Mouse (Mus musculus) midbrain, embryonic 14.5 days (tissue): ENCODE results near the gene Trdn. TPM values are rescaled to one million over a fixed set of nuclear protein-coding genes. Genes with fewer than 3 reads are reported as not detected.

Experiments used
- ATAC-seq: fragments of 200-750 bp; cut with Nextera tagmentation; 2 replicates; pipeline ENCODE4 v1.8.0; 2017; ENCODE audit warnings: moderate number of reproducible peaks, moderate library complexity; ENCODE audit not compliant: low FRiP score, low TSS enrichment
- DNase-seq: peaks from one replicate; pipeline ENCODE4 v3.0.0-alpha.2; 2015
- H3K27ac ChIP-seq: fragments of 300-500 bp; sonication (generic); replicated peaks from 2 replicates; pipeline ENCODE4 v1.5.1; 2014; ENCODE audit warnings: mild to moderate bottlenecking, low read depth, low read length, moderate library complexity
- H3K27me3 ChIP-seq: fragments of 300-500 bp; sonication (generic); 2 replicates; pipeline ENCODE4 v1.6.1; 2014; ENCODE audit warnings: low read length, control low read depth, mixed read lengths; ENCODE audit not compliant: control insufficient read depth, insufficient read depth
- H3K36me3 ChIP-seq: fragments of 300-500 bp; sonication (generic); 2 replicates; pipeline ENCODE4 v1.6.1; 2014; ENCODE audit warnings: low read length, control low read depth; ENCODE audit not compliant: control insufficient read depth, insufficient read depth
- H3K4me1 ChIP-seq: fragments of 300-500 bp; sonication (generic); 2 replicates; pipeline ENCODE4 v1.6.1; 2014; ENCODE audit warnings: mild to moderate bottlenecking, antibody characterized with exemption, low read length, control low read depth; ENCODE audit not compliant: control insufficient read depth, insufficient read depth
- H3K4me2 ChIP-seq: fragments of 300-500 bp; sonication (generic); 2 replicates; pipeline ENCODE4 v1.6.1; 2014; ENCODE audit warnings: mild to moderate bottlenecking, low read length, moderate library complexity
- H3K4me3 ChIP-seq: fragments of 300-500 bp; sonication (generic); replicated peaks from 2 replicates; pipeline ENCODE4 v1.5.1; 2014; ENCODE audit warnings: low read depth, low read length
- H3K9ac ChIP-seq: fragments of 300-500 bp; sonication (generic); replicated peaks from 2 replicates; pipeline ENCODE4 v1.6.1; 2014; ENCODE audit warnings: mild to moderate bottlenecking, low read length, moderate library complexity
- H3K9me3 ChIP-seq: fragments of 300-500 bp; sonication (generic); 2 replicates; pipeline ENCODE4 v1.6.1; 2016; ENCODE audit warnings: low read length, control low read depth, mixed read lengths; ENCODE audit not compliant: control insufficient read depth
- WGBS: fragments of 180-500 bp; shearing (Covaris S2); extraction: QIAGEN DNeasy Blood & Tissue Kit; methylation state at CpG from one replicate; pipeline ENCODE4 v1.1.7; 2014; 5-methylcytosine and 5-hydroxymethylcytosine counted together
- polyA plus RNA-seq: library from polyadenylated mRNA; unstranded; fragments of >200 nt; fragmentation: Nextera tagmentation; extraction: Ambion mirVana; gene quantifications from 2 replicates; pipeline ENCODE4 v1.2.1, GENCODE M21; 2014

Trdn gene
- polyA plus RNA-seq: 0.34 TPM in 1 of 2 replicates, not detected in the other

DNA sequence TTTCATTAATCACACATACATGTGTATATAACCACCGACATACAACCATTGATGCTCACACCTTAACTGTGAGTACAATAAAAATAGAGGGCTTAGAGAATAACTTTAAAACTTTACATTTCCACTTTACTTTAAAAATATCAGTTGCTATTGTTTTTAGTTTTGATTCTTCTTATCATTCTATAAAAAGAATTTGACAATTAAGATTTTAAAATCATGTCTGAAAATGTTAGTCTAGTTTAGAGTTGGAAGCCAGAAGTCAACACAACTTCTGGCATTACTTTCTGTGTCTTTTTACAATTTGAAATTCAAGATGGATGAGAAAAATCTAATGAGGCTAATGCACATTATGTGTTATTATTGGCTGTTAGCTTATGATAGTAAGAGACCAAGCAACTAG, at the start of gene Trdn:
Gene Trdn, plus strand, starts transcription at position 301 of the 400 bp plus-strand sequence.
- Histone ChIP-seq H3K4me3 (no peak within 1 kb of the TSS), H3K9me3 (no peaks in the 10 kb centered on the region), H3K27me3 (no peaks in the 10 kb centered on the region), H3K9ac (no peak within 1 kb of the TSS), H3K36me3 (no peaks in the 10 kb centered on the region), H3K27ac (no peak within 1 kb of the TSS), H3K4me2 (no peak within 1 kb of the TSS), H3K4me1 (no peaks in the 10 kb centered on the region)
- DNase-seq: no peak
- WGBS: 83% methylated on average over 1 of the region's 1 CpGs
- no peak for ATAC-seq

GRCm38 (mm10) chr10:33060771-33061170, 19.6 kb upstream of the Trdn start:
- H3K27me3 ChIP-seq: no peaks in the 10 kb centered on the region
- H3K4me2 ChIP-seq: no peak overlapping the region
- no peak overlapping the region for H3K4me3 ChIP-seq
- H3K27ac ChIP-seq: no peak overlapping the region
- H3K9ac ChIP-seq: no peak overlapping the region
- ATAC-seq (no peak), DNase-seq (no peak)
- H3K9me3 ChIP-seq: no peaks in the 10 kb centered on the region
- 95% methylated on average over 1 of the region's 1 CpGs for WGBS
- no peaks in the 10 kb centered on the region for H3K4me1 ChIP-seq
- no peaks in the 10 kb centered on the region for H3K36me3 ChIP-seq

DNA sequence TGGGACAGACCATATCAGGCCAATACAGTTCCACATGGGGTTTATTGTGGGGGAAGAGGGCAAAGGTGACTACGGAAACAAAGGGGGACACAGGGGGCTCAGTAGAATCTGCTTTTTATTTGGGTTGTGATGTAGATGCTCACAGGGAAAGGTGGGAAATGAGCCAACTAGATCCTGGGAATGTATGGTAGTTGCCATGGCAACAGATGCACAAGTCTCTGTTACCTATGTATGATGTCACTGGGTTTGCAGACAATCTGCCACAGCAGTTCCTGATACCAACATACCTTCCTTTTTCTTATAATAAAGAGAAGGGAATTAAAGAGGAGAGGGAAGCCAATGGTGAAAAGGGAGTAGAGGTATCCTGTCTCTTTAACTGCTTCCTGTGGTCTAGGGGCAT, 14.8 kb upstream of the Trdn start:
- Histone ChIP-seq H3K4me1 (no peaks in the 10 kb centered on the region), H3K27me3 (no peaks in the 10 kb centered on the region), H3K4me2 (no peak overlapping the region), H3K9me3 (no peaks in the 10 kb centered on the region), H3K27ac (no peak overlapping the region), H3K36me3 (no peaks in the 10 kb centered on the region), H3K9ac (no peak overlapping the region), H3K4me3 (no peak overlapping the region)
- ATAC-seq (no peak), DNase-seq (peak; percentile 55)
- WGBS: 90% methylated on average over 1 of the region's 1 CpGs

GRCm38 (mm10) chr10:33073126-33073525, 7.2 kb upstream of the Trdn start:
- WGBS: 78% methylated on average over 3 of the region's 3 CpGs
- DNase-seq (no peak), ATAC-seq (no peak)
- Histone ChIP-seq H3K36me3 (no peaks in the 10 kb centered on the region), H3K4me3 (no peak overlapping the region), H3K9ac (no peak overlapping the region), H3K9me3 (no peaks in the 10 kb centered on the region), H3K4me1 (no peaks in the 10 kb centered on the region), H3K4me2 (no peak overlapping the region), H3K27me3 (no peaks in the 10 kb centered on the region), H3K27ac (no peak overlapping the region)

- 63% methylated on average over 2 of the region's 2 CpGs for WGBS
- no peaks in the 10 kb centered on the region for H3K27me3 ChIP-seq
- H3K4me3 ChIP-seq: no peak overlapping the region
- ATAC-seq (no peak), DNase-seq (no peak)
- no peaks in the 10 kb centered on the region for H3K9me3 ChIP-seq
- no peak overlapping the region for H3K27ac ChIP-seq
- H3K4me1 ChIP-seq: no peaks in the 10 kb centered on the region
- H3K36me3 ChIP-seq: no peaks in the 10 kb centered on the region
- H3K4me2 ChIP-seq: no peak overlapping the region
- H3K9ac ChIP-seq: no peak overlapping the region
Observed at GRCm38 (mm10) chr10:33082151-33082844, 1.9 kb downstream of the Trdn start.

DNA sequence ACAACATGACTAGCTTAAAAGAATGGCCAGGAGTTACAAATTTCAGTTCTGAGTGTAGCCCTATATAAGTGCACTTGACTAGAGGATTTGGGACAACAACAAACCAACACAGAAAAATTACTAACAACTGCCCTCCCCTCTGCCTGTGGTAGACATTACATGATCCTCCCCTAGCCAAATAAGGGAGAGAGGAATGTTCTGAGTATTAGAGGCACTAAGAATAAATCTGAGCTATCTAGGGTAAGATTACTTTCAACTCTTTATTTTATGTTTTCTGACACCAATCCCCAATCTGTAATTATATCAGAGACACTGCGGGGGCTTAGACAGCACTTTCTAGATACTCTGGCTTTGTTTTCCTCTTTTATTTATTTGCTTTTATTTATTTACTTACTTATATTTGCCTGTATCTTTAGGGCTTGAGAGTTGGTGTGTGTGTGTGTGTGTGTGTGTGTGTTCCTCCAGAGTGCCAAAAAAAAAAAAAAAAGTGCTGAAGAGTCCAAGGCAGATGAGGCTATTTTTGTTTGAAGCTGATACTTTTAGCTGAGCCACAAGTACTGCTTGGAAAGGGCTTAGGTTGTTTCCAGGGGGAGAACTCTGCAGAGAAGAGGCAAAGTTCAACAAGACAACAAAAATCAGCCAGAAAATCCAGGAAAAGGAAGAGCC, 2.7 kb downstream of the Trdn start:
- ATAC-seq (no peak), DNase-seq (no peak)
- no peaks in the 10 kb centered on the region for H3K36me3 ChIP-seq
- H3K4me3 ChIP-seq: no peak overlapping the region
- H3K27ac ChIP-seq: no peak overlapping the region
- no peak overlapping the region for H3K9ac ChIP-seq
- 95% methylated on average over 1 of the region's 1 CpGs for WGBS
- H3K27me3 ChIP-seq: no peaks in the 10 kb centered on the region
- H3K9me3 ChIP-seq: no peaks in the 10 kb centered on the region
- no peak overlapping the region for H3K4me2 ChIP-seq
- H3K4me1 ChIP-seq: no peaks in the 10 kb centered on the region

- Histone ChIP-seq H3K4me2 (no peak overlapping the region), H3K27me3 (no peaks in the 10 kb centered on the region), H3K9me3 (no peaks in the 10 kb centered on the region), H3K4me1 (no peaks in the 10 kb centered on the region), H3K9ac (no peak overlapping the region), H3K4me3 (no peak overlapping the region), H3K36me3 (no peaks in the 10 kb centered on the region), H3K27ac (0 out of 2 replicates have a peak overlapping the region, but pooled peaks have one; percentile 20)
- WGBS: 54% methylated on average over 5 of the region's 5 CpGs
- no peak for ATAC-seq
- DNase-seq: peak; percentile 58
Observed at GRCm38 (mm10) chr10:33083627-33084158, 3.3 kb downstream of the Trdn start.

DNA sequence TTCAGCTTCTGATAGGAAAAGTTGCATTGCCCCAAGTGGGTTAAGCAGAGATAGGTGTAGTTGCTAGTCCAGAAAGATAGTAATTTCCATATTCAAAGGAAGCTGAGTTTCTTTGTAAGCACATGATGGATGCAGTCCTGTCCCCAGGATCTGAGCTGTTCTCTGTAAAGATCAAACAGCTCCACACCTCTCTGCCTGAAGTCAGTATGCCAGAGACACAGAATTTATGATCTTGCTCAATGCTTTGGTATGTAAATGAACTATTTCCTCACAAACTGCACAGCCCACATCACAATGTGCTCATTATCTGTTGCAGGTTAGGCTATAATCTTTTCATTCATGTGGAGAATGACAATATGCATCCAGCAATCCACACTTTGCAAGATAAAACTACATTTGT, 8.0 kb downstream of the Trdn start:
- H3K36me3 ChIP-seq: no peaks in the 10 kb centered on the region
- H3K27ac ChIP-seq: no peak overlapping the region
- no peaks in the 10 kb centered on the region for H3K4me1 ChIP-seq
- no peak overlapping the region for H3K4me2 ChIP-seq
- DNase-seq: peak; percentile 23
- no peak overlapping the region for H3K4me3 ChIP-seq
- no peaks in the 10 kb centered on the region for H3K27me3 ChIP-seq
- H3K9me3 ChIP-seq: no peaks in the 10 kb centered on the region
- no peak overlapping the region for H3K9ac ChIP-seq
- peak; percentile 69; the same call in 1 of the 2 replicates for ATAC-seq

DNA sequence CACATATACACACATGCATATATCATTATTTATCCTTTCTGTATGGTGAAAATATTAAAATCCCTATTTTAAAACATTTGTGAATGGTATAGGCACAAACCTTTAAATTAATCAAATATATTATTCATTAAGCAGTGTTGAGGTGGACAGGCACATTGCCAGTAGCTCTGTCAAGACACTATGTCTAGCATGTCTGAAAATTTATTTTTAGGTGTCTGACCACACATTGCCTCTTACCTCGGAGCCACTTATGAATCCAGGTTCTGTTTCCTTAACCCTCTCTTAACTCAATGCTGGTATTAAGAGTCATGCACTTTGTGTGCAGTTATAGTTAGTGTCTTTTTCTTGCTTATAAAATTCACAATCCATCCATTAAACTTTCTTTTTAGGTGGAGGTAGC, 12.0 kb downstream of the Trdn start:
- H3K27me3 ChIP-seq: no peaks in the 10 kb centered on the region
- no peak overlapping the region for H3K4me2 ChIP-seq
- WGBS: 91% methylated on average over 1 of the region's 1 CpGs
- DNase-seq (no peak), ATAC-seq (no peak)
- H3K4me3 ChIP-seq: no peak overlapping the region
- no peaks in the 10 kb centered on the region for H3K9me3 ChIP-seq
- no peaks in the 10 kb centered on the region for H3K36me3 ChIP-seq
- H3K27ac ChIP-seq: no peak overlapping the region
- no peaks in the 10 kb centered on the region for H3K4me1 ChIP-seq
- no peak overlapping the region for H3K9ac ChIP-seq
